Mouse (Mus musculus) megakaryocyte, embryonic 14.5 days (primary cell): ENCODE results near the gene Cpe.

Source experiments
- FLI1 ChIP-seq: IDR thresholded peaks from 2 replicates; pipeline ENCODE4 v1.6.1; 2012; ENCODE audit warnings: low read length, inconsistent platforms, mixed read lengths
- GATA1 ChIP-seq: IDR thresholded peaks from 3 replicates; pipeline ENCODE4 v1.6.1; 2012; ENCODE audit warnings: mixed read lengths, low read length, inconsistent platforms, borderline replicate concordance

- TF ChIP-seq GATA1: no peak
- TF ChIP-seq FLI1: no peak
These were observed 73.2 kb downstream of the Cpe start for GRCm38 (mm10) chr8:64619661-64620060.
